Mouse (Mus musculus) liver, adult 2 months (tissue): ENCODE data around the gene Unc13d. TPM values are rescaled to one million over a fixed set of nuclear protein-coding genes. Genes with fewer than 3 reads are reported as not detected.
A peak's percentile ranks its signal among the peaks of the same experiment; 100 is the strongest.

Experiments used
- DNase-seq: peaks from one replicate; pipeline ENCODE4 v3.0.0-alpha.2; 2011; ENCODE audit warnings: low read depth, low spot score; ENCODE audit errors: extremely low read depth
- H3K27ac ChIP-seq: fragments of 200-500 bp; replicated peaks from 2 replicates; pipeline ENCODE4 v1.5.1; 2012; ENCODE audit warnings: low read depth, mild to moderate bottlenecking, control low read depth, inconsistent platforms, low read length; ENCODE audit not compliant: insufficient read depth
- H3K27me3 ChIP-seq: fragments of 200-500 bp; 2 replicates; pipeline ENCODE4 v1.6.1; 2012; ENCODE audit warnings: mild to moderate bottlenecking, moderate library complexity, low read length, inconsistent platforms; ENCODE audit not compliant: control insufficient read depth, insufficient read depth
- H3K36me3 ChIP-seq: fragments of 200-500 bp; 2 replicates; pipeline ENCODE4 v1.6.1; 2012; ENCODE audit warnings: low read length, inconsistent platforms; ENCODE audit not compliant: control insufficient read depth, insufficient read depth
- H3K4me1 ChIP-seq: fragments of 200-500 bp; 2 replicates; pipeline ENCODE4 v1.6.1; 2011; ENCODE audit warnings: low read length; ENCODE audit not compliant: control insufficient read depth, insufficient read depth
- H3K4me3 ChIP-seq: fragments of 200-500 bp; 2 replicates; pipeline ENCODE4 v1.5.1; 2011; ENCODE audit warnings: low read depth, mild to moderate bottlenecking, control low read depth, low read length, moderate library complexity; ENCODE audit not compliant: insufficient read depth
- H3K79me2 ChIP-seq: fragments of 200-500 bp; 2 replicates; pipeline ENCODE4 v1.6.1; 2012; ENCODE audit warnings: inconsistent platforms, mild to moderate bottlenecking, low read length, moderate library complexity; ENCODE audit not compliant: control insufficient read depth, insufficient read depth
- H3K9ac ChIP-seq: fragments of 200-500 bp; 2 replicates; pipeline ENCODE4 v1.6.1; 2012; ENCODE audit warnings: low read depth, mild to moderate bottlenecking, control low read depth, inconsistent platforms, low read length
- CTCF ChIP-seq: fragments of 200-500 bp; IDR thresholded peaks from 2 replicates; pipeline ENCODE4 v1.5.1; 2011; ENCODE audit warnings: low read depth, low read length, control low read depth
- POLR2A ChIP-seq: fragments of 200-500 bp; IDR thresholded peaks from 2 replicates; pipeline ENCODE4 v1.6.1; 2011; ENCODE audit warnings: low read length, control low read depth; ENCODE audit not compliant: insufficient read depth; ENCODE audit errors: extremely low read depth
- WGBS: fragments of 180-500 bp; shearing (Covaris S2); methylation state at CpG from one replicate; pipeline ENCODE4 v1.1.7; 2018; 5-methylcytosine and 5-hydroxymethylcytosine counted together
- polyA plus RNA-seq: library from polyadenylated mRNA; depleted of rRNA; stranded (reverse); fragments of >200 nt; gene quantifications from 2 replicates; pipeline ENCODE4 v1.2.3, GENCODE M21; 2012
- total RNA-seq: library from RNA; depleted of rRNA; stranded (reverse); fragments of >200 nt; gene quantifications from 2 replicates; pipeline ENCODE4 v1.2.3, GENCODE M21; 2014

The Unc13d gene
- total and polyA plus RNA-seq, 2 experiments = 0.37 to 1.4 TPM

DNA sequence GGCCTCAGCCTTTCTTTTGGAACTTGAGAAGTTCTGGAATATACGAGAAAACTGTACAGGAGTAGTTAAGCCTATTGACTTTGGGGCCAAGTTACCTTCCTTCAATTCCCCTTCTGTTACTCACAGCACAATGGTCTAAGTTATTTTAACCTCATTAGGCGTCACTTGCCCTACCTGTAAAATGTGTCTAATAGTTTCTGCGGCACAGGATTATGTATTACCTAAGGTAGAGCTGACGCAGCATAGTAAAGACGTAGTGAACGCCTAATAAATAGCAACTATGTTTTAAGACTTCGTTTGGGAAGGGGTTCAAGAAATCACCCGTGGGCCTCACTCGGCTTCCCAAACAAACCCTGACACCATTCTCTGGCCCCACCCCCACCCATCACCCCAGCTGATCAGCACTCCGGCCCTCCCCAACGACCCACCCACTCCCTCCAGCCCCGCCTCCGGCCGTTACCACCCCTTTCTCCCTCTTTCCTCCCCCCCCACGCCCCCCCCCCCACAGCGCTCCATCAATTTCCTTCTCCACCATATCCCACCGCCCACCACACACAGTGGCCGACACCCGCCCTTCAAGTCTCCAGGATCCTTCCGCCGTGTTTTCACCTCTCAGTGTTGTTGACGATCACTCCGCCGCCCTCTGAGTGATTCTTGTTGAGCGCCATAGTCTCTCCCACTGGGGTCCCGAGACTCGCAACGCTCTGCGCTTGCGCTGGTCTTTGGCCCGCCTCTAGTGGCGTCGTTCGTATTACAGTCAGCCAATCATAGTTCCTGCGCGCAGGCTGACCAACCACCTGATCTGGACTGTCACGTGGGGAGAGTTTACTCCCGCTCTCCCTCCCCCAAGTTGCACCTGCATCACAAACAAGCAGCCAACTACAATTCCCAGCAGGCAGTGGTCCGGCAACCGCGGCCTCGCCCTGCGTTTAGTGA lies 8.8 kb upstream of the Unc13d start, which contains the start of gene Wbp2:
TSS of gene Wbp2 (minus strand) at position 738 of the 936 bp plus-strand sequence.
- H3K4me1 ChIP-seq = peaks cover 18% of the 10 kb centered on the region
- H3K4me3 ChIP-seq = peak within 1 kb of the TSS; percentile 91
- under 1% methylated on average over 38 of the region's 43 CpGs for WGBS
- peak within 1 kb of the TSS; percentile 88 for H3K9ac ChIP-seq
- DNase-seq = peak; percentile 100
- H3K79me2 ChIP-seq = peaks cover 6% of the 10 kb centered on the region; the same call in 1 of the 2 replicates
- H3K27ac ChIP-seq = peak within 1 kb of the TSS; percentile 98
- TF ChIP-seq CTCF (no peak), POLR2A (peak; percentile 63; the same call in 1 of the 2 replicates)
- H3K36me3 ChIP-seq = peaks cover 13% of the 10 kb centered on the region
- H3K27me3 ChIP-seq = no peaks in the 10 kb centered on the region

GRCm38 (mm10) chr11:116084166-116084565 lies 6.4 kb upstream of the Unc13d start:
- peaks cover 14% of the 10 kb centered on the region for H3K4me1 ChIP-seq
- no peak overlapping the region for H3K9ac ChIP-seq
- no peak overlapping the region for H3K27ac ChIP-seq
- H3K79me2 ChIP-seq = peaks cover 6% of the 10 kb centered on the region; the same call in 1 of the 2 replicates
- no peak overlapping the region for H3K4me3 ChIP-seq
- 82% methylated on average over 6 of the region's 6 CpGs for WGBS
- no peak for TF ChIP-seq CTCF
- TF ChIP-seq POLR2A = no peak
- peaks cover 22% of the 10 kb centered on the region for H3K36me3 ChIP-seq
- no peaks in the 10 kb centered on the region for H3K27me3 ChIP-seq
- no peak for DNase-seq

DNA sequence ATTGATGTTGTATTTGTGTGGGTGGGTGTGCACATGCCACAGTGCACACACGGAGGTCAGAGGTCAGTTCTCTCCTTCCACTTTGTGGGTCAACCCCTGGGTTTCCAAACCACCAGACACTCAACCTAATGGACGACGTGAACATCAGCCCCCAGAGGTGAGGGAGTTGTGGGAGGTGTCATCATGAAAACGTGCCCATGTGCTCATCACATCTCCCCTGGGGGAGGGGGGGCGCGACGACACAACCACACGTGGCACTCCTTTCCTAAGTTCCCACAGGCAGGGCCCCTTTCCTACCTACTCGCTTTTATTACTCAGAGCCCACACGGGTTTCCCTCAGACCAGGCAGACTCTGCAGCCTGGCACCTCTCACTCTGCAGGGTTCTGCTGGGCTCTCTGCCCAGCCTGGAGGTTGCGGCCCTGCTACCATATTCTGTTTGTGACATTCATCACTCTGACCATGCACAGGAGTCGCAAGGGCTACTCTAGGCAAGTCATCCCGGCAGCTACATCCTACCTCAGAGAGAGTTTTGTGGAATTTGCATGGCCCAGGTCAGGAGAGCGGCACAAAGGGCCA lies 5.4 kb upstream of the Unc13d start:
- Histone ChIP-seq H3K36me3 (peaks cover 22% of the 10 kb centered on the region), H3K4me3 (no peak overlapping the region), H3K4me1 (peaks cover 8% of the 10 kb centered on the region; the same call in 1 of the 2 replicates), H3K79me2 (peaks cover 6% of the 10 kb centered on the region; the same call in 1 of the 2 replicates), H3K9ac (no peak overlapping the region), H3K27me3 (no peaks in the 10 kb centered on the region), H3K27ac (no peak overlapping the region)
- no peak for DNase-seq
- TF ChIP-seq CTCF = no peak
- TF ChIP-seq POLR2A = no peak
- WGBS = 85% methylated on average over 14 of the region's 14 CpGs

DNA sequence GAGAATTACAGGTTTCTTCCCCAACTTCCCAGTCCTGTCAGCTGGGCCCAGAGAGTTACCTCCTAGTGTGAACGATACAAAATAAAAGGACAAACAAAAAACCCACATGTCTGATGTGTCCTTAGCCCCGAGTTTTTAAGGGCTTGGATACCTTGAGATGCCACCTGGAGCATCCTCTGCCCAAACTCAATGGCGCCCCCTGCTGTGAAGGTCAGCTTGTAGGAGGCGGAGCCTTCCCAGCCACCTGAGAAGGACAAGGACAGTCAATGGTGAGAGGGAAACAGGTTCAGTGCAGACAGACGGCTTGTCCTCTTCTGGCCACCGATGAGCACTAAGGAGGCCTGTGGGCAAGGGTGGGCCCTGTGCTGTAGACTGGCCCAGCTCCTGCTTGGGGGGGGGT lies 3.3 kb upstream of the Unc13d start:
- TF ChIP-seq CTCF (peak; percentile 77), POLR2A (no peak)
- Histone ChIP-seq H3K36me3 (peaks cover 22% of the 10 kb centered on the region), H3K4me3 (no peak overlapping the region), H3K27ac (no peak overlapping the region), H3K9ac (no peak overlapping the region), H3K4me1 (peaks cover 5% of the 10 kb centered on the region; the same call in 1 of the 2 replicates), H3K27me3 (no peaks in the 10 kb centered on the region), H3K79me2 (peaks cover 6% of the 10 kb centered on the region; the same call in 1 of the 2 replicates)
- DNase-seq = peak; percentile 38
- WGBS = 74% methylated on average over 6 of the region's 6 CpGs

- Histone ChIP-seq H3K36me3 (peaks cover 22% of the 10 kb centered on the region), H3K79me2 (peaks cover 3% of the 10 kb centered on the region; the same call in 1 of the 2 replicates), H3K27ac (no peak overlapping the region), H3K4me1 (no peaks in the 10 kb centered on the region), H3K27me3 (no peaks in the 10 kb centered on the region), H3K9ac (no peak overlapping the region), H3K4me3 (no peak overlapping the region)
- 50% methylated on average over 10 of the region's 10 CpGs for WGBS
- DNase-seq = no peak
- TF ChIP-seq POLR2A (no peak), CTCF (no peak)
Observed at GRCm38 (mm10) chr11:116079511-116079910, 1.8 kb upstream of the Unc13d start.
